14 mouse cellular contexts compared by ENCODE assay signal in genomic region chr1:158480285-158480684, GRCm38 (mm10).
"Had no signal": no experiment of that assay in that cellular context is flagged by ENCODE, and none has a peak within 500 bp of the region (broad histone marks: within the 10 kb centered on the region; RNA-seq: fewer than 3 reads in every experiment).

No protein-coding gene starts in this region.

- H3K27ac ChIP-seq: limb, embryonic 15.5 days; liver, embryonic 12.5 days; midbrain, embryonic 10.5 days; midbrain, embryonic 15.5 days; neural tube, embryonic 13.5 days; stomach, postnatal 0 days had no signal

- H3K4me2 ChIP-seq: limb, embryonic 15.5 days; liver, embryonic 12.5 days; lung, embryonic 14.5 days; midbrain, embryonic 15.5 days; neural tube, embryonic 13.5 days had no signal

- H3K36me3 ChIP-seq: limb, embryonic 15.5 days; liver, embryonic 12.5 days; midbrain, embryonic 15.5 days had no signal

- H3K9ac ChIP-seq: limb, embryonic 15.5 days; liver, embryonic 12.5 days; lung, embryonic 14.5 days; midbrain, embryonic 15.5 days; neural tube, embryonic 13.5 days had no signal

- H3K9me3 ChIP-seq: limb, embryonic 15.5 days; liver, embryonic 12.5 days; midbrain, embryonic 15.5 days; neural tube, embryonic 13.5 days had no signal

- H3K4me1 ChIP-seq: limb, embryonic 15.5 days; liver, embryonic 12.5 days; midbrain, embryonic 10.5 days; midbrain, embryonic 15.5 days; neural tube, embryonic 13.5 days had no signal

- H3K27me3 ChIP-seq: limb, embryonic 15.5 days; liver, embryonic 12.5 days; midbrain, embryonic 15.5 days; neural tube, embryonic 13.5 days had no signal

- ATAC-seq: liver, embryonic 12.5 days; midbrain, embryonic 15.5 days had no signal

- H3K4me3 ChIP-seq: limb, embryonic 15.5 days; liver, embryonic 12.5 days; midbrain, embryonic 10.5 days; midbrain, embryonic 15.5 days; neural tube, embryonic 13.5 days had no signal

- DNase-seq: kidney, adult 8-10 months; kidney, postnatal 10 days; lung, embryonic 14.5 days; lung, postnatal 10 days; lung, postnatal 4 days; right cerebral cortex, adult 18-20 months; right cerebral cortex, postnatal 25 days; thymus, postnatal 4 days had no signal
